Mouse (Mus musculus): Measurements from ENCODE around the gene Snx27. TPM values are rescaled to one million over a fixed set of nuclear protein-coding genes. Genes with fewer than 3 reads are reported as not detected.

Snx27 gene
- polyA plus RNA-seq (2012; rRNA removed): 1.8 and 2.3 TPM in 2 replicates

DNA sequence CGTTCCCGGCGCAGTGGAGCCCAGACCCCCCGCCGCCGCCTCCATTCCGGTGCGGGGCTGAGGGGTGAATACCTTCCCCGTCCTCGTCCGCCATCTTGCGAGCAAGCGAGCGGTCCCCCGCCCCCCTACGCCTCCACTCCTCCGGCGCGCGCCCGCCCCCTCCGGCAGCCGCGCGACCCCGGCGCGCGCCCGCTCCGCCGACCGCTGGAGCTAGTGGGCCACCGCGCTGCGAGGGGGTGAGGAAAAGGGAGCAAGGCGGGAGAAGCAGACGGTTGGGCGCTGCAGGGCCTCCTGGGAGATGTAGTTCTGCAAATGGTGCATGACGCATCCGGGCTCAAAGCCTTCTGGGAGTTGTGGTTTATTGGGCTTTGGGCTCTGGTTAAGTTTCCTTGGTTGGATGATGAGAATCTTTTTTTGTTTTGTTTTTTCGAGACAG is at the start of gene Snx27:
Gene Snx27, minus strand, starts transcription at position 261 of the 436 bp plus-strand sequence.

DNA sequence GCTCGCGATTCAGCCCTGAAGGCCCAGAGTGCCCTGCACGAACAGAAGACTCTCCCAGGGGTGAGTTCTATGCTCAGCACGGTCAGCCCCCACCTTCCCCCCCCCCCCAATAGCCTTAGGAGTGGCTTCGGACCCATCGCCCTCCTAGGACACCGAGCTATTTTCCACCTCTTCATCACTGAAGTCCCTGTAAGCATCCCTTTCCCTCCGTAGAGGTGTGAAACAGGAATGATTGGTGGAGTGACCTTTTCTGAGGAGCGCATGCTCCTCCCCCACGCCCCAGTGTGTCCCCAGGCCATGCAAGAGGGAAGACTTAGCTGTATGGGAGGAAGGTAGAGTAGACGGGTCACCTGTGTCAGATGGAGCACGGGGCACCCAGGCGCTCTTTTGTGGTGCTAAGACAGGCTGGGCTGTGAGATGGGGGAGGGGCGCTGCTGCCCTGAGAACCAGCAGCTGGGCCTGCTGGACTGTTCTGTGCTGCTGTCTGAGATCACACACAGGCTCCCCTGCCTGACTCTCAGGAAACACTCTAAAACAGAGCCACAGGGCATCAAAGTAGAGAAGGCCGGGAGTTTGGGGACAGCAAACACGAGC is 102.1 kb downstream of the Snx27 start, which contains the start of gene Riiad1:
Gene Riiad1, minus strand, starts transcription at position 51 of the 594 bp plus-strand sequence.

DNA sequence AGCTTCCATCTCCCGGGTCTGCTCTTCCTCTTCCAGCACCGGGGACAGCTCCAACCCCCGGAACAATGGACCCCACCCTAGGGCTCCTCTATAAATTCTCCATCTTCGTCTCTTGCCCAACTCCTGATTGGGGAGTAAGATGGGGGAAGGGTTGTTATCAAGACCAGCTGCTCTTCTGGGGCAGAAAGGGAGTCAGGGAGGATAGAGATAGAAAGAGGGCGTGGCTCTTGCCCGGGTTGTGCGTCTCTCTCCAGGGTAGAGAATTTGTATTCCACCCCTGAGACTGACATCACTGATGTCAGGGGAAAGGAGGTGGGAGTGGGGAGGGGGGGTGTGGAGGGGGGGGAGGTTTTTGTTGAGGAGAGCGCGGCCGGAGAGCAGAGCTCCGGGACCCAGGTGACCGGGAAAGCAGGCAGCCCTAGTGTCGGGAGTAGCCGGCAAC is 104.5 kb downstream of the Snx27 start, which contains the start of gene Celf3:
Gene Celf3, plus strand, starts transcription at position 315 of the 442 bp plus-strand sequence.

Other genes with a start within 250 kb of the Snx27 start
- 32.9 and 36.3 TPM in 2 replicates for gene Them5, start 240.6 kb downstream of the Snx27 start, polyA plus RNA-seq (2012; rRNA removed)
- gene C2cd4d, start 220.3 kb downstream of the Snx27 start, polyA plus RNA-seq (2012; rRNA removed): 1.1 and 4.3 TPM in 2 replicates
- gene Rorc, start 209.9 kb downstream of the Snx27 start, polyA plus RNA-seq (2012; rRNA removed): 3.0 and 4.1 TPM in 2 replicates
- 0.04 and 0.10 TPM in 2 replicates for gene Lingo4, start 184.2 kb downstream of the Snx27 start, polyA plus RNA-seq (2012; rRNA removed)
- gene Tdrkh, start 169.4 kb downstream of the Snx27 start, polyA plus RNA-seq (2012; rRNA removed): 0.23 TPM in 1 of 2 replicates, not detected in the other
- gene Mrpl9, start 139.4 kb downstream of the Snx27 start, polyA plus RNA-seq (2012; rRNA removed): 9.2 and 9.5 TPM in 2 replicates
- not detected in 2 replicates for gene Oaz3, start 138.8 kb downstream of the Snx27 start, polyA plus RNA-seq (2012; rRNA removed)
- 12.0 and 15.2 TPM in 2 replicates for gene Celf3, start 104.4 kb downstream of the Snx27 start, polyA plus RNA-seq (2012; rRNA removed)
- gene Riiad1, start 102.4 kb downstream of the Snx27 start, polyA plus RNA-seq (2012; rRNA removed): not detected in 2 replicates
- not detected in 2 replicates for gene Gm10972, start 60.4 kb upstream of the Snx27 start, polyA plus RNA-seq (2012; rRNA removed)
- 15.3 and 16.3 TPM in 2 replicates for gene Tuft1, start 76.2 kb upstream of the Snx27 start, polyA plus RNA-seq (2012; rRNA removed)
- gene Selenbp2, start 110.8 kb upstream of the Snx27 start, polyA plus RNA-seq (2012; rRNA removed): 2.6 and 3.3 TPM in 2 replicates
- gene Cgn, start 203.8 kb upstream of the Snx27 start, polyA plus RNA-seq (2012; rRNA removed): 4.8 and 5.6 TPM in 2 replicates

All from stomach, adult 2 months (tissue).